Mouse (Mus musculus): Measurements from ENCODE around the gene Gm21117.
"Not testable (repeated sequence)": the region's sequence is repeated elsewhere in the genome, so short reads cannot be mapped to it uniquely, and the experiment has no call there.

The Gm21117 gene

DNA sequence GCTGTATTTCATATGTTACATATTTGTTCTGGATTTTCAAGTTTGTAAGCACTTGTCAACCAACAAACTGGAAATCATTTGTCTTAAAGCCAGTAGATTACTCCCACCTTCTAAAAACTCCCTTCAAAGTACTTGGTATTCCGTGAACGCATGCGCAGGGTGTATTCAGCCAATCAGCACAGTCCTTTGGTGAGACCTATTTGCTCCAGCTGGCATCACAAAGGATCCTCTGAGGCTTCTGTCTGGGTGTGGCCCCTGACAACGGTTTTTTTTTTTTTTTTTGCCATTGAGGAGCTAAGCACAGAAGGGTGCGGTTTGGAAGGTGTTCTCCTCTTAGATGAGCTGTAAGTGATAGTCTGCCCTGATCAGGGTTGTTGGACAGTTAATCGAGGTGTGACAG is at the start of gene Gm21117:
Gene Gm21117 (plus strand): TSS at position 301 of the 400 bp plus-strand sequence.
- not testable (repeated sequence) for DNase-seq (ENCODE audit: low read depth, low spot score)
